Mouse (Mus musculus) R1 (cell line): ENCODE results near the gene Tmem237.

Source experiments
- DNase-seq: peaks from one replicate; pipeline ENCODE4 v3.0.0-alpha.2; 2018; ENCODE audit warnings: low read depth, low spot score

Tmem237 gene

GRCm38 (mm10) chr1:59119720-59120457 lies at the start of gene Tmem237:
TSS of gene Tmem237 (minus strand) at chr1:59120408.
- peak; percentile 91 for DNase-seq

DNA sequence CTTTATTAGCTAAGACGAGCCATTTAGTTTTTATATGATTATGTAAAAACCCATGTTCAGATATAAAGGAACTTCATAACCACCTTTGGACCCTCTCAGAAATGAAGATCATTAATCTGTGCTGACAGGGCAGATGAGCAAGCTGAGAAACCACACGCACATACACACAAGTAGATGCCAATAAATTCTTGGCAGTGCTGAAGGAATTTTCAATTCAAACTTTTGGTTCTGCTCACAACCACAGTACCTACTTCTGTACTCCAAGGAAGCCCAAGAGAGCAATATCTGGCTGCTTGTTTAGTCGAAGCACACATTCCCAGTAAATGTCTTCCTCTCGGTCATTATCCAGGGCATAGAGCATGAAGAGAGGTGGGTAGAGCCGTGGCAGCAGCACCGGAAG lies 49.4 kb upstream of the Tmem237 start:
- DNase-seq = no peak

GRCm38 (mm10) chr1:59168556-59168955 lies 48.3 kb upstream of the Tmem237 start:
- DNase-seq = no peak

DNA sequence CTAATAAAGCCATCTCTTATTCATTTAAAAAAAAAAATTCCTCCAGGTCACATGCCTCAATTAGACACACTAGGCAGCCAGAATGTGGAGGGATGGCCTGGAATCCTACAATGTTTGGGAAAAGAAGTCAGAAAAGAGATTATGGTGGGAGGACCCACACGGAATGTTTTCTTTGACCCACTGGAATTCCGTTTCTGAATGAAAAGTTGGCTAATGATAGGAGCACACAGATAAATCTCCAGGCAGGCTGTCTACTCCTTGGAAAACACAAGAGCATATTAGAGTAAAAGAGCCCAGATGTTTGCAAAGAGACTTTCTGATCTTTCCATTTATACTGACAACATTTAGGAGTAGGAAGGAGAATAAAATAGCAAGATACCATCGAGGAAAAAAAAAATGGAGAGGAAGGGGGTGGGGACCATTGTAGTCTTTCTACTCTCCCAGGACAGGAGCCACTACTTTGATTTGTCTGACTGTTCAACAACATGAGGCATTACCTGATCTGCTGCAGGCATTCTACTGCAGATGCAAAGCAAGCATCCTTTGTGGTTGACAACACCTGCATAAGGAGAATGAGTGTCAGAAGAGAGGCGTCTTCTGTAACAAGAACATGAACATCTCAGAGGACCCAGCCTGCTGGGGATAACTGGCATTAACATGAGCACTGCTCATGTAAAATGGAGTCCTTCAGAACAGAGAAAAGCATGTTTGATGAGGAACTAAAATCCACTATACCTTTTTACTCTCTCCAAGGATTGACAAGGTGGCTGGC lies 47.6 kb upstream of the Tmem237 start:
- no peak for DNase-seq

DNA sequence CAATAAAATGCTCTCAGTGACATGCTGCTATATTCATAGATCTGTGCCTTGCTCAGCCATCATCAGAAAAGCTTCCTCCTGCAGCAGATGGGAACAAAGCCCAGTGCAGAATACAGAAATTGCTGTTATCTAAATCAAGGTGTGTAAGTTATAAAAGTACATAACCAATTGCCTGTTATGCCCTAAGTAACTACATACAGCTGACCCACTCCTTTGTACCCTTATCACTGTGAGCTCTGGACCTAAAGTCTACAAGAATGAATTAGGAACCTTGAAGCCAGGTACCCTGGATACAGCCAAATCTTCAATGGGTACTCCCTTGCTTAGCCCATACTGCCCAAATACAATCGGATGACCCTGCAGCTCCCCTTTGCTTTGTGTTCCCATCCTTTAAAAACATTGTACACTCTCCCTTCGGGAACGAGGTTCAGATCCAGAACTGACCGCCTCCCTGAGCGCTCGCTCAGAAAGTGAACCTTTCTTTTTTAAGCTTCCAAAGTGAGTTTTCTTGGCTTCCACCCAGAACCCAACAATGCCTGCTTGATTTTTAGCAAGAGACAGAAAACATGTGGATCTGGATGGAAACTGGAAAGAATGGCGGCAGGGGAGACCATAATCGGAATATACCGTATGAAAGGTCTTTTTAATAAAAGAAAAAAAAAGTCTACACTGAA lies 46.2 kb upstream of the Tmem237 start:
- no peak for DNase-seq

DNA sequence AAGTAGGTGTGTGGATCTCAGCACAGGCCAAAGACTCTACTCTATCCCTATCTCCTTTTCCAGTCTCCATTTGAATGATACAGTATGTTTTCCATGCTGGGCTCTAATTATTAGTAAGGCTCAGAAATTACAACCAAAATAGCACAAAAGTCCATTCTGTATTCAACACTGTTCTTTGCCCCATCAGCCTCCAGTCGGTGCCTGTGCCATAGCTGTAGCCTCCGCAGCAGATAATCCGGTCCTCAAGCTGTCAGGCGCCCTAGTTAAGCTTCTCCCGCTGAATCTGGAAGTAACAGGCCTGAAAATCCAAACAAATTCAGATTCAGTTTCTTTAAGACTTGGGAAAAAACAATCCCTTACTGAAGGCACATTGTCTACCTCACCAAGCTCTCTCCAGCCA lies 43.7 kb upstream of the Tmem237 start:
- DNase-seq = no peak

DNA sequence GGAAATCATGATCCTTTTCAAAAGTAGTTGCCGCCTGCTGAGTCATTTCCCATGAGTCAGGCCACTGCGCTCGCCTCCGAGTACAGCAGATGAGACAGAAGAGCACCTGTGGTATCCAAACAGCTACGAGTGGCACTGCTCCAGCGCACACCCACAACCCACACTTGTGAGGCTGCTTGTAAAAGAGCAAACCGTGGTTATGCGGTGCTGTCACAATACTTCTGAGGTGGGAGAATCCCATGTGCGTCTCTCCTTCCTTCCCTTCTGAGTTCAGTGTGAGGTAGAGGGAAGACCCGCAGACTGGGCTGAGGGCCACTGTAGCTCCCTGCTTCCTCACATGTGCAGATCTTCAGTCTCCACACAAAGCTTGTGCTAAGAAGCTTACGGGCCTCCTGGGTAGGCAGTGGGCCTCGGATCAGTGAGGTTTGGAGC lies 42.8 kb upstream of the Tmem237 start, which contains the start of gene Mpp4:
Gene Mpp4 (minus strand): TSS at position 360 of the 432 bp plus-strand sequence.
- peak; percentile 44 for DNase-seq

DNA sequence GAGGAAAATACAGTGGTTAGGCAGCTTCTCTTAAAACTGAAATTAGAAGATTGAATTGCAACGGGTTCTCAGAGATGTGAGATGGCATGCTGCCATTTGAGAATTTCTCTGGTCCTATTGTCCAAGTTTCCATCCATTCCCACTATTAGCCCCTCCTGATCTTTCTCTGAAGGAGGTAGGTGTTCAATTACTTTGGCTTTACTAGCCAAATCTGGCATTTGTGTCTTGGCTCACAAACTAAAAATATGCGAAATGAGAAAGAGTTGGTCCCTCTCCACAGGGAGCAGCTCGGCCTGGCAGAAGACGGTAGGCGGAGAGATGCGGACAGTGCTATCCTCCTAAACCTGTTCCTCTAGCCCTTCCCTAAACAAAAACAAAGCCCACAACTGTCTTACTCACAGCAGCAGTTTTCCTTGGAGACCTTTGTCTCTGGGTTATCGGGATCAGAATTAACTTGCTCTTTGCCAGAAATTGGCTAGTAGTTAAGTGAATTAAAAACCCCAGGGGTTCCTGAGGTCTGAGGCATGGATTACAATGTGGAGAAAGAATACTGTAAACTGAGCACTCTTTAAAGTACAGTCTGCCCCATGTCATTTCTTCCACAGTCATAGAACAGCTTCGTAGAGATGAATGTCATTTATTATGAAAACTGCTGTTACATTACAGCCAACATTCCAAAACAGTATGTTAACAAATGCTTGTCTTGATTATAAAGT lies 42.3 kb upstream of the Tmem237 start:
- peak; percentile 46 for DNase-seq

- no peak for DNase-seq
Observed at GRCm38 (mm10) chr1:59161396-59161795, 41.2 kb upstream of the Tmem237 start.

DNA sequence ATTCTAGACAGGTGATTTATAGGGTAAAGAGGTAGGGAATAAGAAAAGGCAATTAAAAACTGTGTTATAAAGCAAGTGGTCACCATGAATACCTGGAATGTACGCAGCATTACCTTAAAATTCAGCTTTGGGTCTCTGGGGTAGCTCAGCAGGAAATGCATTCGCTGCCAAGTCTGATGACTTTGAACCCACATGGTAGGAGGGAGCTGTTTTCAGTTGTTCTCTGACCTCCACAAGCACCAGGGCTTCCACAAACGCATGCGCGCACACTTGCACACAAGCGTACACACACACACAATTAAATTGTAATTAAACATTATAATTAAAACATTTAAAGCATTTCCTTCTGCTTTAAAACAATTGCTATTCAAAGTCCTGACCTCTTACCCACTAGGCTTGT lies 40.7 kb upstream of the Tmem237 start:
- DNase-seq = no peak

DNA sequence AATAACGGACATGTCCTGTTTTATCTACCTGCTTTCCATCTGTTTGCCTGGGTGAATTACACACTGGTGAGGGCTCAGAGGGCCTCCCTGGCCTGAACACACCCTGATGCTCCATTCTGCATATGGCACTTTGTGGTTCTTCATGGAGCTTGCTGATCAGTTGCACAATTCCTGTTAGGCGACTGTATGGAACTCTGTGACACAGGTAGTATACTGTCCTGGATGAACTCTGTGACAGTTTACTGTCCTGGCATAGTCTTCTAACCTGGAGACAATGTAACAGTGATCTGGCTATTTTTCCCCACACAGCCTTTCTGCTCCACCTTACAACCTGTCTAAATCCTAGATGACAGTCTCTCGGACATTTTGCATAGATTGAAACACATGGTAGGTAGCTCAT lies 38.9 kb upstream of the Tmem237 start:
- no peak for DNase-seq

- no peak for DNase-seq
Observed at GRCm38 (mm10) chr1:59158498-59158897, 38.3 kb upstream of the Tmem237 start.

- no peak for DNase-seq
Observed at GRCm38 (mm10) chr1:59157846-59158245, 37.6 kb upstream of the Tmem237 start.

- no peak for DNase-seq
Observed at GRCm38 (mm10) chr1:59152346-59152745, 32.1 kb upstream of the Tmem237 start.

DNA sequence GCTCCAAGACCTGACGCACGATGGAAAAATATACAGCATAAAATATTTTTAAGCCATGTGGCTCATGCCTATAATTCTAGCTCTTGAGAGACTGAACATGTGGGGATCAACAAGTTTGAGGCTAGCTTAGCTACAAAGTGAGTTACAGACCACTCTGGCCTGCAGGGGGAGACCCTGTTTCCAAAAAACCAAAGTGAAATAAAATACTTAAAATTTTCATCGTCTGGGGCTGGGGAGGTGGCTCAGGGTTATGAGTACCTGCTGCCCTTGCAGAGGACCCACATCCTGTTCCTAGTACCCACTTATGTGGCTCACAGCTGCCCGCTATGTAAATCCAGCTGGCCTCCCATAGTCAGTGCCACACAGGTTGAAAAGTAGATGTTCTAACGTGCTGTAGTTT lies 30.3 kb upstream of the Tmem237 start:
- no peak for DNase-seq

DNA sequence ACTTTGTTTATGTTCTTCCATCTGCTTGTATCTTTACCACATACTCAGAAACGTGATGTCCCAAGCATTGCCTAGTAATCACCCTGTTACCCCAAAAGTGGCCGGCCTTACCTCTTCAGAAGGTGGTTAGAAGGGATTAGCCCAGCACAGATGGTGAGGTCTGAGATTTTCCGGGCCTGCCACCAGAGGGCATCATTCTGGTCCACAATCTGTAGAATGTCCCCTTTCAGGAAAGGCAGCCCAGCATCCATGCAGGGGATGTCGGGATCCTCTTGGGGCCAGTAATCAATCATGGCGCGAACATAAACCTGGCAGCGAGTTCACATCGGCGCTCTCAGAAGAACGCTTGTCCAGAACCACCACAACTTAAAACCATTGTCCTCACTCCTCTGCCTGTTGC lies 24.3 kb upstream of the Tmem237 start:
- DNase-seq = peak; percentile 68

GRCm38 (mm10) chr1:59142809-59143208 lies 22.6 kb upstream of the Tmem237 start:
- DNase-seq = peak; percentile 73

DNA sequence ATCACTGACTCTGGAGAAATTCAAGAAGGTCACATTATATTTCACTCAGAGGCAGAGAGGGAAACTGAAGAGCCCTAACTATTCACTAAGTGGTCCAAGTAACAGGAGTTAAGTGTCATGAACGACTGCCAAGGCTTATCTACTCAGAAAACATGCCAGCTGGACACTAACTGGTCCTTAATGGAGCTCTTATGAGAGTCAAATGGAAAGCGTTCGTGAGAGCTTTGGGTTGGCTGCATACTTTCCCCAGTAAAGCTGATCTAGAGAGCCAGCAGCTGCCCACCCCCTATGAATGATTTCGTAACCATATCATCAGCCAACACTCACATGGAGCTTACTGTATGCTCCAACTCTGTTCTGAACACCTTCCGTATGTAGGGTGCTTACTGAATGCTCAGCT lies 14.2 kb upstream of the Tmem237 start:
- no peak for DNase-seq

DNA sequence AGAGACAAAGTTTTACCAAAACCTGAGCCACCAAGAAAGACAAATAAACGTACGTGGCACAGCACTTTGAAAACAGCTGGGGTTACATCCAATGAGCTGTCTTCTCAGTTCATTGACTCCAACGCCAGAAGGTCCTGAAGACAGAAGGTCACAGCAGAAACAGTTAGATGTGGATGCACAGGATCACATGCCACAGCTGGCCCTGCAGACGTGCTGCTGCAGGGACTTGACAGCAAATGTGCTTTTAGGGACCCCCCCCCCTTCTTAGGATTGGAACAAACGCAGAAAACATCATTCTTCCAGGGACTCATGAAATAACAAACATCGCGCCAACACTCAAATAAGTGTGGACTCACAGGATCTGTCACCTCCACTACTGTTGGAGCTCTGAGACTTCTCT lies 8.7 kb upstream of the Tmem237 start:
- DNase-seq = no peak

GRCm38 (mm10) chr1:59125558-59125957 lies 5.3 kb upstream of the Tmem237 start:
- DNase-seq = no peak

- DNase-seq = no peak
Observed at GRCm38 (mm10) chr1:59110524-59110923, 9.7 kb downstream of the Tmem237 start.

- no peak for DNase-seq
Observed at GRCm38 (mm10) chr1:59102071-59102470, 18.1 kb downstream of the Tmem237 start.
